Mouse (Mus musculus) adrenal gland (tissue): ENCODE results near the gene Ift27.

ENCODE experiments used
- intact Hi-C: fragments of 180-260 bp; cut with DNase I; formaldehyde crosslinking; loops from one replicate; pipeline ENCODE4 v1.15.1; 2025

Gene Ift27

DNA sequence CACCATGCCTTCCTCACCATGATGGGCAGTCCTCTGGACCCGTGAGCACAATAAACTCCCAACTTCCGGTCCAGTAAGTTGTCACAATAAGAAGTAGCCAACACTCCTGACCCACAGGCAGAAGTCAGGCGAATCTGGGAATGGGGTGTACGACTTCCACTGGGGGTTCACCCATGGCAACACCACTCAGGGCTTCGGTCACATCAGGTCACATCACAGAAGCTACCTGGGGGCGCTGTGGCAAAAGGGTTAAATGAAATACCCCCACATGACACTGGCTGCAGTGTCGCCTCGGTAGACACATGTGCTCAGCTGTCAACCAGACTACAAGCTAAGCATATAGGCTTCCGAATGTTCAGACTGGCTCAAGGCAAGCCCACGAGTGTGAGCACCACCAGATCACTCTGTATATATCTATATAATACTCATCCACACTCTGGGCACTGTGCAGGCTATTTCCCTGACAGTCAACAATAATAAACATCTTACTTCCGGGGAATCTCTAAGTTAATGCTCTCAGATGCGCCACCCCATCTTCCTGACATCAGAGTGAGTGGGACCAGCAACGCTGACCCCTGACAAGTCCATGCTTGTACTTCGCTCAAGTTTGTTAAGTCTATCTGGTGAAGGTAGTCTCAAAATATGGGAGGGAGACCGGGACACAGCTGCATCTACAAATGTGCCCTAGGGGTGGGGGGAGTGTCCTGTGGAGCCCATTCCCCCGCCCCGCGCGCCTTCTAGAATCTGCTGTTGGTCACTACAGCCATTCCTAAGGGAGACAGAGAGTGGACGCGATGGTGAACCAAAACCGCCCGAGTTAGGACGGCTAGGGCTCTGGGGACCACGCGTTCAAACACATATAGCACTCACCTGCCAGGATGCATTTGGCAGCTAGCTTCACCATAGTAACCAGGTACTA lies 749 bp downstream of the Ift27 start:
- intact Hi-C loops = loop anchor here (5.0 to 10.0 kb wide), 2 partner anchors 191 to 318 kb away; no protein-coding TSS in a partner anchor

DNA sequence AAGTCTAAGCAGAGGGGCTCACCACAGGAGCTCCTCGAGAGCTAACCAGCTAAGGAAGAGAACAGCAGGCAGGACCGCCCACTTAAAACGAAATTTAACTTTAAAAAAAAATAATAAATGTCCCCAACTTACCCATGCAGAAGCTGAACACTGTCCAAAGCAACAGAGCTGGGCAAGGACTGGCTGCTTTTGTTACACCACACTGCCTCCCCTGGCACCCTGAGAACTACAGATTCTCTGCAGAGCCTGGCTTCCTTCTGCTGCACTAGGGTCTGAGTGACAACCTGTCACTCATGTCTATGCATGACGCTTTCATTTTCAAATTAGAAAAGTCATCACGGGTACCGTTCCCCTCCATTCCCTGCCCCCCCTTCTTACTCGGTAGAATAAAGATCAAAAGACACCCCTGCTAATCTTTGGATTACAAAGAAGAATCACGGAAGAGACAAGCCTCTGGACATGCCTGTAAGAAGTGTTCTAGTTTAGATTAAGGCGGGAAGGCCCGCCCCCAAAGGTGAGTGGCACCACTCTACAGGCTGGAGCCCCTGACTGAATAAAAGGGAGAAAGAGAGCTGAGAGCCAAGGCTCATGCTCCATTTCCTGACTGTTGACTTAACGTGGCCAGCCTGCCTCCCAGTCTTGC lies 1.5 kb downstream of the Ift27 start:
- intact Hi-C loops = loop anchor here (5.0 to 10.0 kb wide), 2 partner anchors 190 to 318 kb away; no protein-coding TSS in a partner anchor

DNA sequence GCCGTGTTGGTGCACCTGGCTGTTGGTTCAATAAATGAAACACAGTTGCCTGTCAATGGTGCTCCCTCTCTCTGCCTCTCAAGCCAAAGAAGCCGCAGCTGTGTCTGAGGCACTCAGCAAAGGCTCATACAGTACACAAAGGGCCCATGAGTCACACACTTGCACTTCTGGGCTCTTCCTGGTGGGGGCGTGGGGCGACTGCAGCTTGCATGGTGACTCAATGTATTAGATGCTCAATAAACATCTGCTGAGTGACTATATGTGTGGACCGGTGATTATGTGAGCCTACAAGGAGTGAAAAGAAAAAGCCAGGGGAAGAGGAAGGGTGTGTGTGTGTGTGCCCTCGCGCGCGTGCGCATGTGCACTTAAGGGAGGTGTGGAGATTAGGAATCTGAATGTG lies 2.3 kb downstream of the Ift27 start:
- intact Hi-C loops = loop anchor here (5.0 to 10.0 kb wide), 2 partner anchors 189 to 317 kb away; no protein-coding TSS in a partner anchor

- intact Hi-C loops = loop anchor here (5.0 to 10.0 kb wide), 2 partner anchors 188 to 316 kb away; no protein-coding TSS in a partner anchor
Observed at GRCm38 (mm10) chr15:78170708-78171107, 3.2 kb downstream of the Ift27 start.

DNA sequence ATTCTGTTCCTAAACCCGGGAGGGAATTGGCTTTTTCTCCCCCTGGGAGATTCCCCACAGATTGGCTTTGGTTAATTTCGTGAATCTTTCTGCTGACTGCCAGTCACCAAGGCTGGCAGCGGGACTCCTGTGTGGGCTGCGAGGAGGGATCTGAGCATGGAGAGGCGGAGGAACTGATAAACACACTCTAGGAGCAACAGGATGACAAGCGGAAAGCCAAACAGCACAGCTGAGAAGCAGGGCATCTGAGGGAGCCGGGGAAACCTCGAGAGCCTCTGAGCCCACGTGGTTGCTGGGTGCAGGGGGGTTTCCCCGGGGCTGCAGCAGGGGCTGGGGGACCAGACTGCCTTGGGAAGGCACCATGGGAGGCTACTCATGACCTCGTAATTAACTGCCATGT lies 4.3 kb downstream of the Ift27 start:
- intact Hi-C loops = no loop called here

- intact Hi-C loops = no loop called here
Observed at GRCm38 (mm10) chr15:78165292-78165691, 8.6 kb downstream of the Ift27 start.

GRCm38 (mm10) chr15:78164466-78164865 lies 9.4 kb downstream of the Ift27 start:
- intact Hi-C loops = no loop called here

DNA sequence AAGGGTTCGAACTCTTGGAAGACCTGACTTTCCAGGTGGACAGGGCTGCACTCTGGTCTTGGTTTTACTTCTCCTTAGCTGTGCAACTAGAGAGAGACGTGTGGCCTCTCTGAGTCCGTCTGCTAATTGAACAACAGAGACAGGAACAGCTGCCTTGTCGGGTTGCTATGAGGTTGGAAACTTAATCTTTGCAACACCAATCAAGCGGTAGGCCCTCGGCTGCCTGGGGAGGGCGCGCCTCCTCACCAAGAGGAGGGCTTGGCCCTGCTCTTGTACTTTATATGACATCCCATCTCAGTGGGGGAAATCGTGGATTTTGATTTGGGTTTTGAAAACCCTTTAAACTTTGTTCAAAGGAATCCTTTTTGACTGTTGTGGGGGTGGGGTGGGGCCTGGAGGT lies 12.0 kb downstream of the Ift27 start:
- intact Hi-C loops = no loop called here

GRCm38 (mm10) chr15:78158335-78158734 lies 15.6 kb downstream of the Ift27 start:
- intact Hi-C loops = no loop called here

GRCm38 (mm10) chr15:78157824-78158223 lies 16.1 kb downstream of the Ift27 start:
- intact Hi-C loops = no loop called here

DNA sequence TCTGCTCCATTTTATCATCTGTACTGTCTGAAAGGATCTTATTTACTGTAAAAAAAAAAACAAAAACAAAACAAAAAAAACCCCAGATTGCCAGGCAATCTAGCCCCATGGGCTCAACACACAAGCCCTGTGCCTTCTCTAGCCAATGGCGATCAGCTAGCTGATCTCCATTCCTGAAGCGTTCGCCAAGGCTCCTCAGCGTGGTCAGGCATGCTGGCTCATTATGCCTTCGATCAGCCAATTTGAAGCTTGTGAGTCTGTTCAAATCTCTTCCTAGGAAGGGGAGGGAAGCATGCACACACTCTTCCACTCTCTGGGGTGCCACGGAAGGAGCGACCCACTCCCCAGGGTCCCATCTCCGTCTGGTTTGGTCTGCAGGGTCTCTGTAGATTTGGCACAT lies 16.6 kb downstream of the Ift27 start:
- intact Hi-C loops = no loop called here

GRCm38 (mm10) chr15:78155421-78155820 lies 18.5 kb downstream of the Ift27 start:
- intact Hi-C loops = no loop called here

DNA sequence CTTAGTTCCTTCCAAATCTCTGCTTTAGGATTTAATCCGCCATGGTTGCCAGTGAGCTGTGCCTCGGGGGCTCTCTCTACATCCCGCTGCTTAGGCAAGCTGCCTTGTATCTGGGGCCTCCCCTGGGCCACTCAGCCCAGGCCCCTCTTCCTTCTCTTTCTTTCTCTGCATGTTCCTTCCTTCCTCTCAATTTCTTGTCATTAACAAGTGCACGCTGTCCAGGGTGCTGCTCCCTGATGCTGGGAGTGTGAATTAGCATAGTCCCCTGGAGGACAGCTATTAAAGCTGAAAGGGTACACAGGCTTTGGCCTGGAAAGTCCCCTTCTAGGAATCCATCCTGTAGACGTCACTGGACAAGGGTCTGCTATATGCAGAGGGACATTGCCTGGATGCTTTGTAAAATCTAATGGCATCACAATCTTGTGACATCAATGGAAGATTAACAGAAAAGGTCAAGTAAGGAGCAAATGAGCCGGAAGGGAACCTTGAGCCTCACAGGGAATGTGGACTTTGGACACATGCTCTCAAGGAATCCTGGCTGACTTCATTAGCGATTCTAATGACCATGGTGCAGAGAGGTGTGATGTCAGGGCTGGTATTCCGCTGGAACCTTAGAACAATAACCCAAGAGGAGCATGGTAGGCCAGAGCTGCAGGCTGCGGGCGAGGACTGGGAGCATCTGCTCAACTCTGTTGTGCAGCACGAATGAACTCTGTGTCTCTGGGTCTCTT lies 20.7 kb downstream of the Ift27 start:
- intact Hi-C loops = no loop called here

DNA sequence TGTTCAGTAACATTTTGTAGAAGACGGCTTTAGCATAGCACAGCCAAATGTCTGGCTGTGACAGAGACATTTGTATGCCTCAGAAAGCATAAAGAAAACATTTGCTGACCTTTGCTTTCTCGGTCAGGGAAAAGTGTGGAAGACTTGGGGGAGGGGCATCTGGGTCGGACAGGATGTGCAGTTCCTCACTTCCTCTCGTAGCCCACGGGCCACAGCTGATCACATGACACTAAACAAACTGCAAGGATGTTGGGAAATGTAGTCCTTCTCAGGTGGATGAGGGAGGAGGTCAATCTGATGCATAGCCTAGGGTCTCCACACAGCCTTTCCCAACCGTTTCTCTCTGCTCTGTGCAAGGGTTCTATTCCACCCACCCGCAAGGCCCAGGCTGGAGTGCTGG lies 25.3 kb downstream of the Ift27 start:
- intact Hi-C loops = loop anchor here (10.0 kb wide), 1 partner anchor 154 kb away; no protein-coding TSS in a partner anchor

DNA sequence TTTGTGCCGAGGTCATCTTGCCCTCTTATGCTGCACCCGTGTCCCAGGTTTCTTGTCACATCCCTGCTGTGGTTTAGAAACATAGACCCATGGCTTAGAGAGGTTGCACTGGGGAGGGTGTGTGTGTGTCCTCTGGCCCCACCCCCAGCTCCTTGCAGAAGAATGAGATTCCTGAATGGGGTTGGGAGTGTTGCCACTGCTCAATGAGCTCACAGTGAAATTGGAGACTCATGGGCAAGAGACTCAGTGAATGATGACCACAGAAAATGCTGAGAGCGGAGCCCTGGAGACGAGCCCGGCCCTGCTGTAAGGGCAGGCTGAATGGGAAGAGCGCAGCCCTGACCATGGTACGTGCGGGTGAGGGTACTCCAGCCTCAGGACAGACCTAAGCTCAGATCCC lies 33.7 kb downstream of the Ift27 start:
- intact Hi-C loops = loop anchor here (10.0 kb wide), 1 partner anchor 145 kb away; no protein-coding TSS in a partner anchor

DNA sequence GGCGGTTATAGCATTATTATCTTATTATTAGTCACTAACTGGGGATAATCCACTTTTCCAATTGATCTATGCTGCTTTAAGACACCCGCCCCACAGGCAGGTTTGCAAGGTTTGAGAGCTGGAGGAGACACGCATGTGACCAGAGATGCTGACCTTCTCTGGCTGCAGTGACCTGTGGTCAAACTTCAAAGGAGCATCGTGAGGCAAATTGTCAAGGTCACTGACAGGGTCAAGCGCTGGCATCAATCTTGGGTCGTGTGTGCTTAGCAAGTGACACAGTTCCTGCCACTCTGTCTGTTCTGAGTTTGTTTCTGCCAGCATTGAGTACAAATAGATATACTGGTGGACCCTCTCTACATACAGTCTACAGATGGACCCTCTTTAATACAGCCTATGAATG lies 39.3 kb downstream of the Ift27 start:
- intact Hi-C loops = no loop called here

GRCm38 (mm10) chr15:78133389-78133788 lies 40.5 kb downstream of the Ift27 start:
- intact Hi-C loops = no loop called here

DNA sequence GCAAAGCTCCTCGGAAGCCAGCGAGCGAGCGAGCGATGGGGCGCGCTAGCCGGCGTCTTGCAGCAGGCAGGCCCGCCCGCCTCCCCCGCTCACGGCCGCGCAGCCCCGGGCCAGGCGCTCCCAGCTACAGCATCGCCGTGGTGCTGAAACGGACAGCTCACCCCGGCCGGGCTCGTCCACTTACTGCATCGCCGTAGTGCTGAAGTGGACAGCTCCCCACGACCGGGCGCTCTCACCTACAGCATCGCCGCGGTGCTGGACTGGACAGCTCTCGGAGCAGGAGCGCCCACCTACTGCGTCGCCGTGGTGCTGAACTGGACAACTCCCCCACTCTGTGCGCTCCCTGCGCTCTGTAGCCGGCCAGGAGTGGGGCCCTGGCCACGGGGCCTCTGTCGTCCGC lies 54.2 kb downstream of the Ift27 start, which contains the start of gene Cacng2:
Gene Cacng2, minus strand, starts transcription at position 325 of the 400 bp plus-strand sequence.
- intact Hi-C loops = loop anchor here (5.0 kb wide), 1 partner anchor 137 kb away; no protein-coding TSS in a partner anchor

GRCm38 (mm10) chr15:78119248-78119647 lies 54.7 kb downstream of the Ift27 start:
- intact Hi-C loops = no loop called here

DNA sequence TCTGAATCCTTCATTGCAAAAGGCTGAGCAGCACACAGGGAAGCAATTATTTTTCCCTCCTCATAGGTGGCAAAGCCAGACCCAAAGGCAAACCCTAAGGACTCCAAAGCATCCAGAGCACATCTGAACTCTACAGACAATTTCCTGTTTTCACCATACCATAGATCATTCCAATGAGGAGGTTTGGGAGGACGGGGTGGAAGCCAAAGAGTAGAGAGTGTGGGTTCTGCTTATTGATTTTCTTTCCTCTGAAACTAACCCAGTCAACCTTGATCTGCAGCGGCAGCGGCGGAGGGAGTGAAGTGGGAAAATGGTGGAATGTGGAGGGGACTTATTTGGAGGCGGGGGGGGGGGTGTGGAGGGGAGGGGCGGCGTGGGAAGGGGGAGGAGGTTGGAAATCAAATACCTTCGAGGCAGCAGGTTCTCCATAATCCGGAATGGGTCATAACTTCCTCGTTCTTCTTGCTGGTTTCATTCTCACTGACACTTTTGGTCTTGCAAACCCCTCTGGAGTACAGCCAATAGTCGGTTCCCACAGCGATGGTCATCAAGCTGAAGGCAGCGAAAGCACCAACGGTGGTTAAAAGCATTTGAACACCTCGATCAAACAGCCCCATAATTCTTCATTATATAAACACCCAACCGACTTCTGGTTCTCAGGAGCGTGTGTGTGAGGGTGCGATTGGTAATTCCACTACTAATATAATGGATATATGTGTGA lies 55.5 kb downstream of the Ift27 start:
- intact Hi-C loops = no loop called here

GRCm38 (mm10) chr15:78117731-78118130 lies 56.2 kb downstream of the Ift27 start:
- intact Hi-C loops = no loop called here
